Mouse (Mus musculus) large intestine, adult 2 months (tissue): Measurements from ENCODE around the gene Apba3. TPM values are rescaled to one million over a fixed set of nuclear protein-coding genes. Genes with fewer than 3 reads are reported as not detected.

Experiments
- DNase-seq: peaks from one replicate; pipeline ENCODE4 v3.0.0-alpha.2; 2012; ENCODE audit warnings: low read depth, low spot score
- WGBS: fragments of 180-500 bp; shearing (Covaris S2); methylation state at CpG from one replicate; pipeline ENCODE4 v1.1.7; 2018; 5-methylcytosine and 5-hydroxymethylcytosine counted together
- polyA plus RNA-seq: library from polyadenylated mRNA; depleted of rRNA; stranded (reverse); fragments of >200 nt; gene quantifications from 2 replicates; pipeline ENCODE4 v1.2.3, GENCODE M21; 2012

Gene Apba3
- polyA plus RNA-seq, 1 experiment: 72.7 TPM

DNA sequence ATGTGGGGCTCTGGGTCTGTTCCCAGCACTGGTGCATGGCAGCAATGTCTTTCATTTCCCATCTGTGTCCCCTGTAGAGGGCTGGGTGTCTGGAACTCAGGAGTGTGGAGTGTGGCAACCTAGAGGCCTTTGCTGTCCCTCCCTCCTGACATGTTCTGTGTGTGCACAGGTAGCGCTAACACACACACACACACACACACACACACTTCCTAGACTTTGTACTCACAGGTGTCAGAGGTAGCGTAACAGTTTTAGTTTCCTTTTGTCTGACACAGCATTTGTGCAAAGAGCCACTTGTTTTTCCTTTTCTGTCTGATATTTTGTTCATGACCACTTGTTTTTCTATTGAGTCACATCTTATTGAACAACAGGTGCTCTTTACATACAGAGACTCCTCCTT, 19.0 kb upstream of the Apba3 start:
- no peak for DNase-seq
- WGBS: 41% methylated on average over 2 of the region's 2 CpGs

- WGBS: 88% methylated on average over 8 of the region's 8 CpGs
- DNase-seq: no peak
These were observed 17.3 kb upstream of the Apba3 start for GRCm38 (mm10) chr10:81249442-81249841.

DNA sequence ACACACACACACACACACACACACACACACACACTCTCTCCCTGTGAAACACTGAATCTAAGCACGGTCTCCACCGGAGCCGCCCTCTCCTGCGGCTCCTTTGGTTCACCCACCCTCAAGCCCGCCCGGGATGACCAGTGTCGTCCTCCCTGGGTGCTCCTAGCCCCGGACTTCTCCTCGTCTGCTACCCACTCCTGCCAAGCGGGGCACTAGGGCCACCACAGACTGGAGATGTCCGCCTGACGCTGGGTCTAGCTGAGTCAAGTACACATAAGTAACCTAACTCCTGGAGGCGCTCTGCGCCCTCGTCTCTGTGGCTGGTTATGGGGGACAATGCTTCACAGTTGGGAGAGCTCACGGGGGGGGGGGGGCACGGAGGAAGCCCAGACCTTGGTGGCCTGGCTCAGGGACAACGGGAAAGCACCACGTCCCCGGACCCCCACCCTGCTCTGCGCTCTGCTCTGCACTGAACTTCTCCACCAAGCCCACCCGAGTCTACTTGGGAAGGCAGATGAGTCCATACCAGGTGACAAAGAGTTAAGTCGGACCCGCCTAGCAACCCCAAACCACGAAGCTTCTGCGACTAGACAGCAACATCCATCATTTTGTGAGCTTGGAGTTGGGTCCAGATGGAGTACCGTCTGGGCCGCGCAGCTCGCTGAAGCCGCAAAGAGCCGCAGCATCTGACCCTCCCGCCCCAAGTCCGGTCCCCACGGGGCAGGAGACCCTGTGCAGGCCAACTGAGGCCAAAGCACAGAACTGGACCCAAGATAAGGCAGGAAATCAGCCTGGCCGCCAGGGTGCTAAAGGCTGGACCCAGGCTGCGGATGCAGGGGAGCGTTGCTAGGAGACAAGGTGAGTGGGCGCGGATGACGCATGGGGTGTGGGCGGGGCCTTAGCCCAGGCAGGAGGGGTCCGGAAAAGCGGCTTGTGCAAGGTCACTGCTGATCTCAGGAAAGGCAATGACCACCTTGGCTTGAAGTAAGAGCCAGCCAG, 14.0 kb upstream of the Apba3 start, which contains the start of gene Matk:
Gene Matk, plus strand, starts transcription at position 512 of the 996 bp plus-strand sequence.
- DNase-seq: no peak
- 14% methylated on average over 44 of the region's 44 CpGs for WGBS

- no peak for DNase-seq
- 29% methylated on average over 1 of the region's 1 CpGs for WGBS
These were observed 11.9 kb upstream of the Apba3 start for GRCm38 (mm10) chr10:81254886-81255285.

- 2% methylated on average over 62 of the region's 62 CpGs for WGBS
- no peak for DNase-seq
These were observed 9.4 kb upstream of the Apba3 start for GRCm38 (mm10) chr10:81257158-81258039.

DNA sequence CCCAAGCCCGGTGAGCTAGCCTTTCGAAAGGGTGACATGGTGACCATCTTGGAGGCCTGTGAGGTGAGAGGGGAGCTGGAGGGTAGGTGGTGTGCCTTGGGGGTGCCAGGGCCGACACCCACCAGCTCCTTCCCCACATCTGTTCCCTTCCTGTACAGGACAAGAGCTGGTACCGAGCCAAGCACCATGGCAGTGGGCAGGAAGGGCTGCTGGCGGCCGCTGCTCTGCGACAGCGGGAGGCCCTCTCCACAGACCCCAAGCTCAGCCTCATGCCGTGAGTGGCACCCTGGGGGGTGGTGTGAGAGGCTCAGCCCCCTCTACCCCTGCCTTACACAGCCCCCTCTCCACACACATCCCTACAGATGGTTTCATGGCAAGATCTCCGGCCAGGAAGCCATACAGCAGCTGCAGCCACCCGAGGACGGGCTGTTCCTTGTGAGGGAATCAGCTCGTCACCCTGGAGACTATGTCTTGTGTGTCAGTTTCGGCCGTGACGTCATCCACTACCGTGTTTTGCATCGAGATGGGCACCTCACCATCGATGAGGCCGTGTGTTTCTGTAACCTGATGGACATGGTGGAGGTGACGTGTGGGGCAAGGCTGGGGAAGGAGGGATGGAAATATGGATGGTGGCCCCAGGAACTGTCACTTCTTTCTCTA, 7.4 kb upstream of the Apba3 start:
- WGBS: 44% methylated on average over 21 of the region's 21 CpGs
- no peak for DNase-seq

DNA sequence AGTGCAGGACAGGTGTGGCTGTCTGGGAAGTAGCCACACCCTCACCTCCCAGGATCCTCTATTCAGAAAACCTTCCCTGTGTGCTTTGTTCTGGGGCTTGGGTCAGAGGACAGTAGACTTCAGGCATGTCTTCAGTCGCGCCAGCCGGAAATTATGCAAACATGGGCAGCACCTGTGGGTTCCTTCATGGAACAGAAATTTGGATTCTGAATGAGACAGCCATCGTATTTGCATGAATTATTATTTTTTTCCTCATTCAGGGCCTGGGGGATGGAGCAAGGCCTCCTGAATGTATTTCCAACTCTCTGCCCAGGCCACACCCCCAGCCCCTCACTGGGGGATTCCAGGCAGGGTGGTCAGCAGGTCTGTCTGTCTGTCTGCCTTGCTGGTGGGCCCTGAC, 5.7 kb upstream of the Apba3 start:
- no peak for DNase-seq
- 85% methylated on average over 4 of the region's 4 CpGs for WGBS

- 91% methylated on average over 8 of the region's 8 CpGs for WGBS
- no peak for DNase-seq
These were observed 1.2 kb upstream of the Apba3 start for GRCm38 (mm10) chr10:81265540-81265939.

GRCm38 (mm10) chr10:81268056-81268455, 1.3 kb downstream of the Apba3 start:
- DNase-seq: peak; percentile 94
- WGBS: under 1% methylated on average over 23 of the region's 23 CpGs

GRCm38 (mm10) chr10:81268643-81269412, 2.1 kb downstream of the Apba3 start:
- WGBS: 66% methylated on average over 16 of the region's 16 CpGs
- DNase-seq: no peak

DNA sequence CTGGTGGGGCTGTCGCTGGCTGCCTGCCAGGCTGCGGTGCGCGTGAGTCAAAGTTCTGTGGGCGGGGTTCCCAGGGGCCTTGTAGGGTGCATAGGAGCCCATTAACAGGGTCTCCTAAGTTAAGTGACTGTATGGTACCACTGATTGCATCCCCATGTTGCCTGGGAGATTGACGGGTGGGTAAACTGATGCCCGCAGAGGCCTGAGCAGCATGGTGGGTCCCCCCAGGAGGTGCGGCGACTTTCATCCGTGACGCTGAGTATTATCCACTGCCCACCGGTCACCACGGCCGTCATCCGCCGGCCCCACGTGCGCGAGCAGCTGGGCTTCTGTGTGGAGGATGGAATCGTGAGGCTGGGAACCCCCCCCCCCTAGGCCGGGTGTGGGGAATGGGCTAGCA, 5.6 kb downstream of the Apba3 start:
- WGBS: 82% methylated on average over 21 of the region's 21 CpGs
- no peak for DNase-seq

- WGBS: 93% methylated on average over 19 of the region's 19 CpGs
- no peak for DNase-seq
These were observed 7.1 kb downstream of the Apba3 start for GRCm38 (mm10) chr10:81273842-81274241.

DNA sequence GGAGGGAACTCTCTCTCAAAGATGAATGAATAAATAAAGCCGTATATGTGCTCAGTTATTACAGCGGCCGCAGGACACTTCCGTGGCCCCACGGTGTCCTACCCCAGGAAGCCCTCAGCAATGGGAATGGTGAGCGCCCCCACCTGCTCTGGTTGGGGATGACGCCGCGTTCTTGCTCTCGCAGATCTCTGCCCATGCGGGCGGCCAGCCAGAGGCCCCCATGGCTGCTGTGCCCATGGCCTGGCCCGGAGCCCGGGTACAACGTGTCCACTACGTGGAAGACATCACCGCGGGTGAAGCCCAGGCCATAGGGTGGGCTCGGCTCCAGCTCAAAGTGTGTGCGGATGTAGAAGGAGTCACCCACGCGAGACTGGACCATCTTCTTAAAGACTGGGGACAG, 10.9 kb downstream of the Apba3 start:
- WGBS: 90% methylated on average over 22 of the region's 22 CpGs
- DNase-seq: no peak

GRCm38 (mm10) chr10:81279496-81279895, 12.7 kb downstream of the Apba3 start:
- WGBS: 62% methylated on average over 10 of the region's 10 CpGs

DNA sequence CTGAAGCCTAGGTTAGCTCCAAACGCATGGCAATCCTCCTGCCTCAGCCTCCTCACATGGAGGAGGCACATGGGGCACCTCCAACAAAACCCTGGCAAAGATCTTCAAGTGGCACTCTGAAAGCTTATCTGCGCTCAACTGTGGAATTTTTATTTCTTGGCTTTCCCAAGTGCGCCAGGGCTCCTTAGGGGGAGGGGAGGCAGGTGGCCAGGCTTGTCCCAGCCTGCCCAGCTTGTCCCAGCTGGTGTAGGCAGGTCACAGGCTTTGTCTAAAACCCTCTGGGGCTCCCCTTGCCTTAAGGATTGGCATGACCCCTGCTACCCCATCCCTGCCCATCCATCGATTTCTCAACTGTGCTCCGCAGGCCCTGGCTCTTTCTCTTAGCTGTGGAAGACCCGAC, 17.4 kb downstream of the Apba3 start:
- no peak for DNase-seq
- 50% methylated on average over 6 of the region's 6 CpGs for WGBS

More at GRCm38 (mm10) chr10:81279496-81279895, 12.7 kb downstream of the Apba3 start:
- DNase-seq: no peak

DNA sequence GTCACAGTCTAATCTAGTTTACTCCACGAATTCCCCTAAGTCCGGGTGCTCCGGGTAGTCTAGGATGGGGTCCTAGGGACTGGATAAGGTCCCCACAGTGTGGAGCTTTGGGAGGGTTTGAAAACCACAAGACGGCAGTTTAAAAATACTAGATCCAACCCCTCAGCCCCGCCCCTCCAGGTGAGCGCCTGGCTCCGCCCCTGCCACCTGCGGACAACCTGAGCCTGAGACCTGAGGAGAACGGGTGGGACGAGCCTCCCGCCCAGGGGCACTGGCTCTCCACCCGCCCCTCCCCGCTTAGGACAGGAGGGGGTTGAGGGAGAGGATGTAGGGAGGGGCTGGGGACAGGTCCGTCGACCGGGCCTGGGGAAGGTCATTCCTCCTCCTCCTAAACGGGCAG, 18.0 kb downstream of the Apba3 start:
- DNase-seq: no peak
- WGBS: 5% methylated on average over 17 of the region's 17 CpGs

- 2% methylated on average over 54 of the region's 54 CpGs for WGBS
These were observed 19.1 kb downstream of the Apba3 start for GRCm38 (mm10) chr10:81285694-81286450.

DNA sequence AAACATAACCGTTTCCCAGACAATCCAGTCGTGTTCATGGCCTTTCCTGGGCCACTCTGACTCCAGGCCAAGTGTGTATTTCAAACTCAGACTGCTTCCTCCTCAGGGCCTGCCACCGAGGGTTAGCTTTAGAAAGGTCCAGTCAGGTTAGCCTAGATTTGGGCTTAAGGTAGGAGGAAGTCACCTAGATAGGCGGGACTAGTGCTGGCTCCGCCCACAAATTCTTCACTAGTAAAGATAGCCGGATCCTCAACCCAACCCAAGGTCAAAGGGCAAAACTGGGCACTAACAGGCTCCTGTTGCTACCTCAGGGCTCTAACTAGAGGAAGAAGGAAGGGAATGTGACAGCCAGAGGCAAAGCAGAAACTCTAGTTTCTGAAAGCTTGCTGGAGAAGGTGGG, 19.8 kb downstream of the Apba3 start:
- peak; percentile 100 for DNase-seq
- 17% methylated on average over 6 of the region's 6 CpGs for WGBS

More at GRCm38 (mm10) chr10:81285694-81286450, 19.1 kb downstream of the Apba3 start:
- DNase-seq: peak; percentile 85
